Mouse (Mus musculus) forebrain, embryonic 15.5 days (tissue): ENCODE results near the gene Ccdc120. TPM values are rescaled to one million over a fixed set of nuclear protein-coding genes. Genes with fewer than 3 reads are reported as not detected.

Source experiments
- ATAC-seq: fragments of 200-750 bp; cut with Nextera tagmentation; replicated peaks from 2 replicates; pipeline ENCODE4 v1.8.0; 2017; ENCODE audit warnings: mild to moderate bottlenecking, moderate TSS enrichment, moderate library complexity
- H3K27ac ChIP-seq: fragments of 300-500 bp; sonication (generic); replicated peaks from 2 replicates; pipeline ENCODE4 v1.5.1; 2015; ENCODE audit warnings: mild to moderate bottlenecking, inconsistent platforms
- H3K27me3 ChIP-seq: fragments of 300-500 bp; sonication (generic); 2 replicates; pipeline ENCODE4 v1.6.1; 2015; ENCODE audit warnings: inconsistent platforms
- H3K36me3 ChIP-seq: fragments of 300-500 bp; sonication (generic); 2 replicates; pipeline ENCODE4 v1.6.1; 2015; ENCODE audit warnings: mild to moderate bottlenecking, inconsistent platforms
- H3K4me1 ChIP-seq: fragments of 300-500 bp; sonication (generic); 2 replicates; pipeline ENCODE4 v1.6.1; 2015; ENCODE audit warnings: inconsistent platforms
- H3K4me2 ChIP-seq: fragments of 300-500 bp; sonication (generic); replicated peaks from 2 replicates; pipeline ENCODE4 v1.6.1; 2015; ENCODE audit warnings: mild to moderate bottlenecking, inconsistent platforms
- H3K4me3 ChIP-seq: fragments of 300-500 bp; sonication (generic); 2 replicates; pipeline ENCODE4 v1.5.1; 2015; ENCODE audit warnings: mild to moderate bottlenecking, inconsistent platforms
- H3K9ac ChIP-seq: fragments of 300-500 bp; sonication (generic); replicated peaks from 2 replicates; pipeline ENCODE4 v1.6.1; 2015; ENCODE audit warnings: mild to moderate bottlenecking, inconsistent platforms
- H3K9me3 ChIP-seq: fragments of 300-500 bp; sonication (generic); 2 replicates; pipeline ENCODE4 v1.6.1; 2016; ENCODE audit warnings: inconsistent platforms
- WGBS: fragments of 180-500 bp; shearing (Covaris S2); methylation state at CpG from one replicate; pipeline ENCODE4 v1.1.7; 2015; ENCODE audit warnings: mixed read lengths; 5-methylcytosine and 5-hydroxymethylcytosine counted together
- polyA plus RNA-seq: library from polyadenylated mRNA; unstranded; fragments of >200 nt; fragmentation: Nextera tagmentation; extraction: Ambion mirVana; gene quantifications from 2 replicates; pipeline ENCODE4 v1.2.1, GENCODE M21; 2015

Ccdc120 gene
- polyA plus RNA-seq: 55.5 and 63.3 TPM in 2 replicates

DNA sequence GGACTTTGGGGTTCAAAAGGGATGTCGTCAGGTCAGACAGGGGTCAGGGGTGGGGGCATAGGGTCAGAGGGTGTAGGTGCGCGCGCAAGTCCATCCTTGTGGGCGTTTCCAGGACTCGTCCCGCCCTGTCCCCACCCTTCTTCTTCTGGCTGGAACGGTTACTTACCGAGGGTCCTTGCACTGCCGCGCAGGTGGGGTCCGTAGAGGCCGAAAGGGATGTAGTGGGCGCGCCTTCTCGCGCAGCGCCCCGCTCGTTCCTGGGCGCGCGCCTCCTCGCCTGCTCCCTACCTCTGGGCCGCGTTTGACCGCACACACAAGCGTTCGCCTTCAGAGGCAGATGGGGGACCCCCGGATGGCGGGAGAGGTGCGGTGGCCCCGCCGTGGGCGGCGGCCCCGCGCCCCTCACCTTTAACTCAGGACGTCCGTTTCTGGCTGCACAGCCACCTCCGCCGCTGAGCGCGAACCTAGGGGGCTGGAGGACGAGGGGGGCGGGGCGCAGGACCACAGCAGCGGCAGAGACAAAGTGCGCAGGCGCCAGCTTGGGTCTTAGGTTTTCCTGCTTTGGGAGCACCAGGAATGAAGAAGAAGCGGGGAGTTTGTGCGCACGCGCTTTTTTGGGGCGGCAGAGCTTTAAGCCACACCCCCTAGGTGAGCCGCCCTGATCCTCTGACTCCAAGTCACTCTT, at the start of gene Ccdc120:
Gene Ccdc120 (minus strand): TSS at position 474 of the 685 bp plus-strand sequence.
- Histone ChIP-seq H3K27me3 (no peaks in the 10 kb centered on the region), H3K4me1 (peaks cover 10% of the 10 kb centered on the region; the same call in 1 of the 2 replicates), H3K4me2 (peak within 1 kb of the TSS; percentile 44), H3K27ac (0 out of 2 replicates have a peak within 1 kb of the TSS, but pooled peaks have one; percentile 65), H3K4me3 (peak within 1 kb of the TSS; percentile 76), H3K9me3 (no peaks in the 10 kb centered on the region), H3K9ac (peak within 1 kb of the TSS; percentile 70), H3K36me3 (no peaks in the 10 kb centered on the region)
- ATAC-seq: peak; percentile 87
- 16% methylated on average over 54 of the region's 56 CpGs for WGBS

DNA sequence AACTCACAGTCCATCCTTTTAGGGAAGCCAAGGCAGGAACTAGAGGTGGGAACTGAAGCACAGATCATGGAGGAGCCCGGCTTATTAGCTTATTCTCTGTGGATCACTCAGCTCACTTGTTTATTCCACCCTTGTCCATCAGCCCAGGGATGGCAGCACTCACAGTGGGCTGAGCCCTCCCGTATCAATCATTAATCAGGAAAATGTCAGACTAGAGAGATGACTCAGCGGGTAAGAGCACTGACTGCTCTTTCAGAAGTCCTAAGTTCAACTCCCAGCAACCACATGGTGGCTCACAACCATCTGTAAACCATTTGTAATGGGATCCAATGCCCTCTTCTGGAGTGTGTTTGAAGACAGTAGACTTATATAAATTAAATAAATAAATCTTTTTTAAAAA, 46.6 kb upstream of the Ccdc120 start:
- 91% methylated on average over 3 of the region's 3 CpGs for WGBS
- no peak overlapping the region for H3K27ac ChIP-seq
- no peak for ATAC-seq
- H3K9ac ChIP-seq: no peak overlapping the region
- no peaks in the 10 kb centered on the region for H3K9me3 ChIP-seq
- H3K4me3 ChIP-seq: no peak overlapping the region
- H3K4me1 ChIP-seq: no peaks in the 10 kb centered on the region
- no peak overlapping the region for H3K4me2 ChIP-seq
- H3K27me3 ChIP-seq: no peaks in the 10 kb centered on the region
- H3K36me3 ChIP-seq: peaks cover 29% of the 10 kb centered on the region; the same call in 1 of the 2 replicates

DNA sequence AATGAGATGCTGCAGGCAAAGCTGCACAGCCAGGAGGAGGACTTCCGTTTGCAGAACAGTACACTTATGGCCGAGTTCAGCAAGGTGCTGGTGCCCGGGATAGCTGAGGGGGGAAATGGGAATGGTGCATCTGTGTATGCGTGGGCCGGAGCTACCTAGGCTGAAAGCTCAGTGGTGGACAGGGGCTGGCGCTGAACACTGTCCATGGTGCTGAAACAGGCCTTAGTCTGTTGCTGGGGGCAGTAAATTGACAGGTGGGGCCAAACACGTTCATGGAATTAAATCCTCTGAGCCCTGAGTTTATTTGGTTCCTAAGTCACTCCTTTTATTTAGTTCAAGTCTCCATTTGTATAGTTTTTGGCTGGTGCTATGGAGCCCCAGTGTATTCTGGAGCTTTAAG, 44.3 kb upstream of the Ccdc120 start:
- Histone ChIP-seq H3K27ac (no peak overlapping the region), H3K9me3 (no peaks in the 10 kb centered on the region), H3K4me1 (peaks cover 10% of the 10 kb centered on the region), H3K4me3 (no peak overlapping the region), H3K4me2 (no peak overlapping the region), H3K36me3 (peaks cover 17% of the 10 kb centered on the region; the same call in 1 of the 2 replicates), H3K27me3 (no peaks in the 10 kb centered on the region), H3K9ac (no peak overlapping the region)
- ATAC-seq: no peak
- WGBS: 36% methylated on average over 7 of the region's 7 CpGs

DNA sequence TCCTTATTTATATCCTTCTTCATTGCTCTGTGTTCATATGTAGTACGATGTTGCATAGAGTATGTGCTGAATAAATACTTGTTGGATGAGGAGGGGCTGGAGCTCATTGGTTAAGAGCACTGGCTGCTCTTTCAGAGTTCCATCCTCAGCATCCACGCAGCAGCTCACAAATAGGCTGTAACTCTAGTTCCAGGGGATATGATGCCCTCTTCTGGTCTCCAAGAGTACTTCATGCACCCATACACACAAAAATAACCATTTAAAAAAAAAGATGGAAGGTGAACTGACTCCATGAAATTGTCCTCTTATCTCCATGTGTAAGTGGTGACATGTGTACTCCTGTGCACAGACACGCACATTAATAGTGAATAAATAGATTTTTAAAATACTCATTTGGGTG, 42.7 kb upstream of the Ccdc120 start:
- Histone ChIP-seq H3K36me3 (0 out of 2 replicates have a peak, but pooled peaks cover 9% of the 10 kb centered on the region), H3K27me3 (no peaks in the 10 kb centered on the region), H3K9ac (no peak overlapping the region), H3K9me3 (no peaks in the 10 kb centered on the region), H3K4me1 (peaks cover 10% of the 10 kb centered on the region), H3K4me2 (no peak overlapping the region), H3K27ac (no peak overlapping the region), H3K4me3 (no peak overlapping the region)
- WGBS: 56% methylated on average over 3 of the region's 3 CpGs
- no peak for ATAC-seq

DNA sequence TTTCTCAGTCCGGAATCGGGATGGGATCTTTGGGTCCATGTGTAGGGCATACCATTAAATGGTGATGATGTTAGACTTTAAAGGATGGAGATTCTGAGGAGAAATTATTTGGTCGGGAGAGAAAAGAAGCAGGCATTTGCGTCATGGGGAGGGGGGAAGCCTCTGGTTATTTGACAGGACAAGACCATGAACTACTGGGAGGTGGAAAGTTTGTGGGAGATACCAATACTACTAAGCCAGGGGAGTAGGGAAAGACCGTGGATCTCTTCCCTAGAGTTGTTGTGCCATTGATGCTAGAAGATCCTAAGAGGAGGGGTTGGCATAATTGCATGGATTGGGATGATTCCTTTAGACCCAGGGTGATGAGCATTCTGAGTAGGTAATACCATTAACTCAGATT, 39.6 kb upstream of the Ccdc120 start:
- H3K4me3 ChIP-seq: peak overlapping the region; percentile 57
- 0 out of 2 replicates have a peak, but pooled peaks cover 7% of the 10 kb centered on the region for H3K36me3 ChIP-seq
- peaks cover 10% of the 10 kb centered on the region for H3K4me1 ChIP-seq
- peak overlapping the region; percentile 57; the same call in 1 of the 2 replicates for H3K27ac ChIP-seq
- WGBS: 18% methylated on average over 5 of the region's 5 CpGs
- ATAC-seq: no peak
- H3K9me3 ChIP-seq: no peaks in the 10 kb centered on the region
- H3K9ac ChIP-seq: peak overlapping the region; percentile 60
- peak overlapping the region; percentile 56 for H3K4me2 ChIP-seq
- no peaks in the 10 kb centered on the region for H3K27me3 ChIP-seq

DNA sequence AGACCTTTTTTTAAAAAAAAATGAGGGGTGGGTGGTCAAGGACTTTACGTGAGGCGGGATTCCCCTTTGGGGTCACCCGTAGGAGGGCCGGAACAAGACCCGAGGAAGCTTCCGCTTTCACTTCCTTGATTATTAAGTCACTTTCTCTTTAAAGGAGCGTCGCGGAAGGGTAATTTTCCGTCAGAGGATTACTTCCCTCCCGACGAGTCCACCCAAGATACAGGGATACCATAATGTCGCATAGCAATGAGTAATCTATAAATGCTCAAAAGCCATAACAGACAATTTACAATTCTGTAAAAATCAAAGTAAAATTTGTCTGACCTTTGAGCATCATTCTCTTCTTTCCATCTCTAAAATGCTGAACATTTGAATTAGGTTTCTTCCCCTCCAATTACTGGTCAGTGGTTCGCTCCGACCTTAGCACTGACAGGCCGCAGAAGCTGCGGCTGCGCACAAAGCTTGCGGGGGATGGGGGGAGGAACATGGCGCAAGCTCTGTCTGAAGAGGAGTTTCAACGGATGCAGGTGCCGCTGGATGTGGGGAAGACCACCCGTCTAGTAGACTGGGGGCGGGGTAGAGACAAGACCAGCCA, 38.9 kb upstream of the Ccdc120 start, which contains the start of gene Gripap1:
Gene Gripap1 (plus strand): TSS at position 224 of the 595 bp plus-strand sequence.
- Histone ChIP-seq H3K4me2 (peak within 1 kb of the TSS; percentile 56), H3K36me3 (0 out of 2 replicates have a peak, but pooled peaks cover 7% of the 10 kb centered on the region)
- WGBS: 14% methylated on average over 24 of the region's 24 CpGs

DNA sequence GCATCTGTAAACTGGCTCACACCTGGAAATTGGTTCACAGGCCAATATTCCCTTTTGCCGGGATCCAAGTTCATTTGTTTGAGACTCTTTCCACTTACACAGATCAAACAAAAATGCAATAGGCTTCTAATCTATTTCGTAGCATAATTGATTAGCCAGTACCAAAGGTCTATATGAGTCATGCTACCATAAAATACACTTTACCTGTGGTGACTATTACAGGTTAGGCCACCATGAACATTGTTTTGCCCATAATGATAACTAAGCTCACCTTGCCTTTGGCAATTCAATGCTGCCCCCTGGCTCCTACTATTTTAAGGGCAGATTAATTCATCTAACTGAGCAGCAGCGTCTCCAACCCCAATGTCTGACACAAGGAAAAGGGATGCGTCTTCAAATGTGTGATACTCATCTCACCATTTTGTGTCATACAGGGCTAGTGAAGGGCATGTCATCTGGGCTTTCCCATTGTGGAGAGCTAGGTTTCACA, 31.9 kb upstream of the Ccdc120 start:
- Histone ChIP-seq H3K27me3 (no peaks in the 10 kb centered on the region), H3K4me1 (no peaks in the 10 kb centered on the region), H3K4me3 (no peak overlapping the region), H3K4me2 (no peak overlapping the region), H3K27ac (no peak overlapping the region), H3K9me3 (no peaks in the 10 kb centered on the region), H3K9ac (no peak overlapping the region), H3K36me3 (no peaks in the 10 kb centered on the region)
- 79% methylated on average over 4 of the region's 4 CpGs for WGBS
- ATAC-seq: no peak

More for the DNA sequence above, 38.9 kb upstream of the Ccdc120 start, which contains the start of gene Gripap1:
- peak within 1 kb of the TSS; percentile 57 for H3K27ac ChIP-seq
- H3K4me3 ChIP-seq: peak within 1 kb of the TSS; percentile 57
- peak within 1 kb of the TSS; percentile 60 for H3K9ac ChIP-seq
- ATAC-seq: peak; percentile 94
- H3K27me3 ChIP-seq: no peaks in the 10 kb centered on the region
- no peaks in the 10 kb centered on the region for H3K9me3 ChIP-seq
- H3K4me1 ChIP-seq: peaks cover 10% of the 10 kb centered on the region

DNA sequence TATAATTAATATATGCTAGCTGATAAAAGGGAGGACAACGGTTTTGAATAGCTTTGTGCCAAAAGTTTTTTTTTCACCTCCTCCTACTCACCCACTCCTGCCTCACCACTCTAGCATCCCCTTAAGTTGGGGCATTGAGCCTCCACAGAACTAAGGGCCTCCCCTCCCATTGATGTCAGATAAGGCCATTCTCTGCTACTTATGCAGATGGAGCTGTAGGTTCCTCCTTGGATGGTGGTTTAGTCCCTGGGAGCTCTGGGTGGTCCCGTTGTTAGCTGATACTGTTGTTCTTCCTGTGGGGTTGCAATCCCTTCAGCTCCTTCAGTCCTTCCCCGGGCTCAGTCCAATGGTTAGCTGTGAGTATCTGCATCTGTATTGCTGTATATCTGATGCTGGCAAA, 28.6 kb upstream of the Ccdc120 start:
- ATAC-seq: no peak
- Histone ChIP-seq H3K4me2 (no peak overlapping the region), H3K27me3 (no peaks in the 10 kb centered on the region), H3K27ac (no peak overlapping the region), H3K9me3 (no peaks in the 10 kb centered on the region), H3K36me3 (no peaks in the 10 kb centered on the region), H3K4me1 (no peaks in the 10 kb centered on the region), H3K9ac (no peak overlapping the region), H3K4me3 (no peak overlapping the region)
- WGBS: 18% methylated on average over 3 of the region's 3 CpGs

DNA sequence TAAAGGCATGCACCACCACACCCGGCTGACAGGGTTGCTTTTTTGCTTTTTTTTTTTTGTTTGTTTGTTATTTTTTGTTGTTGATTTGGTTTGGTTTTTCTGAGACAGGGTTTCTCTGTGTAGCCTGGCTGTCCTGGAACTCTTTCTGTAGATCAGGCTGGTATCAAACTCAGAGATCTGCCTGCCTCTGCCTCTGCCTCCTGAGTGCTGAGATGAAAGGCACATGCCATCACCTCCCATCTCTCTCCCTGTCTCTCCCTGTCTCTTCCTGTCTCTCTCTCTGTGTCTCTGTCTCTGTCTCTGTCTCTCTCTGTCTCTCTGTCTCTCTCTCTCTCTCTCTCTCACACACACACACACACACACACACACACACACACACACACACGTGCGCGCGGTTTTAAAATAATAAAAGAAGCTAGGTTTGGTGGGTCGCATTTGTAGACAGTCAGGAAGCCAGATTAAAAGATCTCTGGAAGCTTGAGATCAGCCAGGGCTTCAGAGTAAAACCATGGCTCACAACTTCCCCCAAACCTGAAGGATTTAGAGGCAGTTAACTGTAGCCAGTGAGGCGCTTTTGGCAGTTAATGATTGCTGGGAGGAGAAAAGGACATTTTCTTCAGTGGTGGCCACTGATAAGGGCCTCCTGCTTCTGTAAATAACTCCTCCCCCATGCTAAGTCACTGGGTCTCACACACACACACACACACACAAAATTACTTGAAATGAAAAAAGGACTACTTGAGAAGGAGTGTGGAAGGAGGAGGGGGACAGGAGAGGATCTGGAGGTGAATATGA, 27.9 kb upstream of the Ccdc120 start:
- 67% methylated on average over 7 of the region's 7 CpGs for WGBS
- ATAC-seq: no peak

DNA sequence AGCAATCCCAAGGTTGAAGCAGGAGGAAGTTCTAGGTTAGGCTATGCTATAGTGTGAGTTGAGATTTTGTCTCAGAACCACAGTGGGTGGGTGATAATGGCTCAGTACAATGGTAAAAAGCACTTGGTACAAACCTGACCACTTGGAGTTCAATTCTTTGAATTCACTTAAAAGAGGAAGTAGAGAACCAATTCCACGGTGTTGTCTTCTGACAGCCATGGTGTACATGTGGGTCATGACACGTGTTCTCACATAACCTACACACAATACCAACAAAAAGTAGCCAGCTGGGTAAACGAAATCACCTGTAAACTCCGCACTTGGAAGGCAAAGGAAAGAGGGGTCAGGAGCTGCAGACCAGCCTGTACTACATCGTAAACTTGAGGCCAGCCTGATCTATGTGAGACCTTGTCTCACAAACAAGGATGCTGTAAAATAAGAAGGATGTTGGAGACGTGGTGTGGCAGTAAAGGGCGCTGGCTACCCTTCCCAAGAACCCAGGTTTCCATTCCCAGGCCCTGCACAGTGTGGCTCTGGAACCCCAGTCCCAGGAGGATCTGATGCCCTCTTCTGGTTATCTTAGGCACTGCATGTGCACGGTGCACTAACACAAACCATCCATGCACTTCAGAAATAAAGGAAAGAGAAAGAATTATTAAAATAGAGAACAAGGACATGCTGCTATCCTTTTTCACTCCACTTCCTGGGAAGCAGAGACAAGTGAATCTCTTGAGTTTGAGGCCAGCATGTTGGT, 25.8 kb upstream of the Ccdc120 start:
- ATAC-seq: peak; percentile 70
- WGBS: 54% methylated on average over 8 of the region's 8 CpGs
- H3K4me1 ChIP-seq: no peaks in the 10 kb centered on the region
- H3K36me3 ChIP-seq: peaks cover 2% of the 10 kb centered on the region; the same call in 1 of the 2 replicates
- no peak overlapping the region for H3K4me2 ChIP-seq
- H3K9ac ChIP-seq: no peak overlapping the region
- no peaks in the 10 kb centered on the region for H3K9me3 ChIP-seq
- no peaks in the 10 kb centered on the region for H3K27me3 ChIP-seq
- no peak overlapping the region for H3K27ac ChIP-seq
- H3K4me3 ChIP-seq: no peak overlapping the region

More for the DNA sequence above, 27.9 kb upstream of the Ccdc120 start:
- H3K9ac ChIP-seq: no peak overlapping the region
- no peak overlapping the region for H3K4me3 ChIP-seq
- no peaks in the 10 kb centered on the region for H3K4me1 ChIP-seq
- no peak overlapping the region for H3K4me2 ChIP-seq
- no peaks in the 10 kb centered on the region for H3K36me3 ChIP-seq
- H3K27me3 ChIP-seq: no peaks in the 10 kb centered on the region
- H3K9me3 ChIP-seq: no peaks in the 10 kb centered on the region
- H3K27ac ChIP-seq: no peak overlapping the region

DNA sequence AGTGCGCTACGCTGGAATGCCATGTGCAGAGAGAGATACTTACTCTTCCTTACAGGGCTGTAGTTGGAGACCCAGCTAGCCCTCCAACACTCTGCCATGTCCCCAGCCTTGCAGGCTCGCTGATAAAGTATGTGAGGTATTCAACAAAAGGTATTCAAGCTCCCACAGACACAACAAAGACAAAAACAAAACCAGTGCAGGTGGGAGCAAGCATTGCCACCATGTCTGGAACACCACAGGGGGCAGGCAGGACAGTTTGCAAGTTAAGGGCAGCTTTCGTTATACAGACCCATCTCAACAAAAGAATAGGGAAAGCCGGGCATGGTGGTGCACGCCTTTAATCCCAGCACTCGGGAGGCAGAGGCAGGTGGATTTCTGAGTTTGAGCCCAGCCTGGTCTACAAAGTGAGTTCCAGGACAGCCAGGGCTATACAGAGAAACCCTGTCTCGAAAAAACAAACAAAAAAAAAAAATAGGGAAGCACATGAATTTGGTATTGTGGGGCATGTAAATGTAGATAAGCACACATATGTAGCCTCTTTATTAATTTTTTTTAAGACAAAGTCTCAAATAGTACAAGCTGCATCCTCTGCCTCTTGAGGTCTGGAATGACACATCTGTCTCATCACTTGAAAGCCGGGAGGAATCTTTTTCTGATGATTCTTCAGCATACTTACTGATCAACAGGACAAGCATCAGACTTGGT, 24.9 kb upstream of the Ccdc120 start:
- Histone ChIP-seq H3K4me3 (no peak overlapping the region), H3K4me2 (no peak overlapping the region), H3K27ac (no peak overlapping the region), H3K36me3 (peaks cover 2% of the 10 kb centered on the region; the same call in 1 of the 2 replicates), H3K9me3 (no peaks in the 10 kb centered on the region), H3K4me1 (no peaks in the 10 kb centered on the region), H3K9ac (no peak overlapping the region), H3K27me3 (no peaks in the 10 kb centered on the region)
- 75% methylated on average over 9 of the region's 9 CpGs for WGBS
- no peak for ATAC-seq
